Mouse (Mus musculus) lung, embryonic 14.5 days (tissue): ENCODE data around the gene Chaf1b. TPM values are rescaled to one million over a fixed set of nuclear protein-coding genes. Genes with fewer than 3 reads are reported as not detected.
A peak's percentile ranks its signal among the peaks of the same experiment; 100 is the strongest.

Experiments
- ATAC-seq: fragments of 200-750 bp; cut with Nextera tagmentation; 2 replicates; pipeline ENCODE4 v1.8.0; 2017; ENCODE audit warnings: mild to moderate bottlenecking, moderate TSS enrichment, moderate library complexity; ENCODE audit not compliant: insufficient read depth
- DNase-seq: peaks from one replicate; pipeline ENCODE4 v3.0.0-alpha.2; 2015
- H3K27ac ChIP-seq: fragments of 300-500 bp; sonication (generic); 2 replicates; pipeline ENCODE4 v1.5.1; 2014; ENCODE audit warnings: low read depth, mild to moderate bottlenecking, moderate library complexity
- H3K27me3 ChIP-seq: fragments of 300-500 bp; sonication (generic); 2 replicates; pipeline ENCODE4 v1.6.1; 2014; ENCODE audit warnings: low read length, control low read depth; ENCODE audit not compliant: insufficient read depth
- H3K36me3 ChIP-seq: fragments of 300-500 bp; sonication (generic); 2 replicates; pipeline ENCODE4 v1.6.1; 2014; ENCODE audit warnings: control low read depth; ENCODE audit not compliant: insufficient read depth
- H3K4me1 ChIP-seq: fragments of 300-500 bp; sonication (generic); 2 replicates; pipeline ENCODE4 v1.6.1; 2014; ENCODE audit warnings: antibody characterized with exemption, control low read depth; ENCODE audit not compliant: insufficient read depth
- H3K4me2 ChIP-seq: fragments of 300-500 bp; sonication (generic); 2 replicates; pipeline ENCODE4 v1.6.1; 2014; ENCODE audit warnings: mild to moderate bottlenecking
- H3K4me3 ChIP-seq: fragments of 300-500 bp; sonication (generic); 2 replicates; pipeline ENCODE4 v1.5.1; 2014; ENCODE audit warnings: low read depth, low read length
- H3K9ac ChIP-seq: fragments of 300-500 bp; sonication (generic); 2 replicates; pipeline ENCODE4 v1.6.1; 2014
- H3K9me3 ChIP-seq: fragments of 300-500 bp; sonication (generic); 2 replicates; pipeline ENCODE4 v1.6.1; 2016; ENCODE audit warnings: low read depth, low read length, control low read depth
- CTCF ChIP-seq: IDR thresholded peaks from 2 replicates; pipeline ENCODE4 v1.5.1; 2016; ENCODE audit warnings: antibody characterized with exemption, low read depth
- WGBS: fragments of 180-500 bp; shearing (Covaris S2); extraction: QIAGEN DNeasy Blood & Tissue Kit; methylation state at CpG from one replicate; pipeline ENCODE4 v1.1.7; 2014; 5-methylcytosine and 5-hydroxymethylcytosine counted together
- polyA plus RNA-seq: library from polyadenylated mRNA; unstranded; fragments of >200 nt; fragmentation: Nextera tagmentation; extraction: Ambion mirVana; gene quantifications from 2 replicates; pipeline ENCODE4 v1.2.1, GENCODE M21; 2014

The Chaf1b gene
- polyA plus RNA-seq, 1 experiment from 2014 or later = 99.6 TPM

- no peak overlapping the region for H3K4me2 ChIP-seq
- WGBS = 70% methylated on average over 6 of the region's 6 CpGs
- H3K36me3 ChIP-seq = peaks cover 45% of the 10 kb centered on the region
- no peaks in the 10 kb centered on the region for H3K4me1 ChIP-seq
- H3K9ac ChIP-seq = no peak overlapping the region
- DNase-seq = peak; percentile 59
- no peaks in the 10 kb centered on the region for H3K27me3 ChIP-seq
- TF ChIP-seq CTCF = no peak
- no peaks in the 10 kb centered on the region for H3K9me3 ChIP-seq
- H3K27ac ChIP-seq = no peak overlapping the region
- H3K4me3 ChIP-seq = no peak overlapping the region
- peak; percentile 48; the same call in 1 of the 2 replicates for ATAC-seq
Observed at GRCm38 (mm10) chr16:93877612-93878380, 5.9 kb upstream of the Chaf1b start.

GRCm38 (mm10) chr16:93884086-93884721 is 503 bp downstream of the Chaf1b start:
- H3K9me3 ChIP-seq = no peaks in the 10 kb centered on the region
- H3K27ac ChIP-seq = no peak overlapping the region
- peaks cover 28% of the 10 kb centered on the region for H3K36me3 ChIP-seq
- peaks cover 5% of the 10 kb centered on the region; the same call in 1 of the 2 replicates for H3K4me1 ChIP-seq
- DNase-seq = peak; percentile 54
- H3K9ac ChIP-seq = peak overlapping the region; percentile 69
- no peaks in the 10 kb centered on the region for H3K27me3 ChIP-seq
- peak overlapping the region; percentile 82 for H3K4me2 ChIP-seq
- no peak for TF ChIP-seq CTCF
- WGBS = under 1% methylated on average over 43 of the region's 43 CpGs
- H3K4me3 ChIP-seq = peak overlapping the region; percentile 84
- ATAC-seq = peak; percentile 62

DNA sequence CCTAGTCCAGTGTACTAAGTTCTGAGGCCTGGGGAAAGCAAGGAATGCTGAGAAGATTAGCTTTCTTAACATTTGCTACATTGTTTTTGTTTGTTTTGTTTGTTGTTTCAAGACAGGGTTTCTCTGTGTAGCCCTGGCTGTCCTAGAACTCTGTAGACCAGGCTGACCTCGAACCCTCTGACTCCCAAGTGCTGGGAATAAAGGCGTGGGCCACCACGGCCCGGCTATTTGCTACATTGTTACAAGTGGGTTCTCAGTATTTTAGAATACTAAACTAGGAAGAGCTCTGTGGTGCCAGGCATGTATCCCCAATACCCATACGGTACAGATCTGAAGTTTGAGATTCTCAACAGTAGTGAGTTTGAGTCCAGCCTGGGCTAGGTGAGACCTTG is 1.0 kb downstream of the Chaf1b start:
- Histone ChIP-seq H3K27ac (no peak overlapping the region), H3K36me3 (peaks cover 32% of the 10 kb centered on the region), H3K27me3 (no peaks in the 10 kb centered on the region), H3K4me2 (peak overlapping the region; percentile 82), H3K4me3 (peak overlapping the region; percentile 84), H3K4me1 (peaks cover 5% of the 10 kb centered on the region; the same call in 1 of the 2 replicates), H3K9ac (peak overlapping the region; percentile 69), H3K9me3 (no peaks in the 10 kb centered on the region)
- no peak for TF ChIP-seq CTCF
- ATAC-seq (no peak), DNase-seq (no peak)
- 41% methylated on average over 5 of the region's 5 CpGs for WGBS

- ATAC-seq = no peak
- H3K9me3 ChIP-seq = no peaks in the 10 kb centered on the region
- peaks cover 70% of the 10 kb centered on the region for H3K36me3 ChIP-seq
Observed at GRCm38 (mm10) chr16:93888481-93888880, 4.8 kb downstream of the Chaf1b start.

GRCm38 (mm10) chr16:93890948-93891604 is 7.4 kb downstream of the Chaf1b start:
- H3K4me1 ChIP-seq = no peaks in the 10 kb centered on the region
- H3K27ac ChIP-seq = no peak overlapping the region
- H3K9me3 ChIP-seq = no peaks in the 10 kb centered on the region
- DNase-seq = no peak
- H3K27me3 ChIP-seq = no peaks in the 10 kb centered on the region
- H3K9ac ChIP-seq = no peak overlapping the region
- H3K36me3 ChIP-seq = peaks cover 92% of the 10 kb centered on the region
- no peak overlapping the region for H3K4me3 ChIP-seq
- no peak overlapping the region for H3K4me2 ChIP-seq
- TF ChIP-seq CTCF = no peak
- 83% methylated on average over 12 of the region's 12 CpGs for WGBS
- ATAC-seq = no peak

More at GRCm38 (mm10) chr16:93888481-93888880, 4.8 kb downstream of the Chaf1b start:
- 87% methylated on average over 6 of the region's 6 CpGs for WGBS
- TF ChIP-seq CTCF = no peak
- no peak for DNase-seq
- Histone ChIP-seq H3K4me1 (peaks cover 5% of the 10 kb centered on the region; the same call in 1 of the 2 replicates), H3K27me3 (no peaks in the 10 kb centered on the region), H3K9ac (no peak overlapping the region), H3K27ac (no peak overlapping the region), H3K4me2 (no peak overlapping the region), H3K4me3 (no peak overlapping the region)

DNA sequence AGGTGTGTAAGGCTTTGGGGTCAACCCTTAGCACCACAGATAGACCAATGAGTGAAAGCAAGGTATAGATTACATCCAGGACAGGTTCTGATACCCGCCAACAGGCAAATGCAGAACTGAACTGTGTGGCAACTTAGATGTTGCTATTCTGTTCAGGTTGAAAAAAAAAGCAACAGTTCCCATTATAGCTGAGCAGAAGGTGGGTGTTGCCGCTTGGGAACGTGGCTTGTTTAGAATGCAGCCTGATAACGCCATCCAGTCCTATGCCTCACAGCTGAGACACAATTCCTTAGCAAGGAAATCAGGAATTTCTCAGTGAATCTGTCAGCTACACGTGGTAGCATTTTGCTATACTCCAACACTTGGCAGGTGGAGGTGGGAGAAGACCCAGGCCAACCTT is 9.6 kb downstream of the Chaf1b start:
- Histone ChIP-seq H3K36me3 (peaks cover 70% of the 10 kb centered on the region), H3K9ac (no peak overlapping the region), H3K4me2 (no peak overlapping the region), H3K9me3 (no peaks in the 10 kb centered on the region), H3K4me3 (no peak overlapping the region), H3K27ac (no peak overlapping the region), H3K4me1 (no peaks in the 10 kb centered on the region), H3K27me3 (no peaks in the 10 kb centered on the region)
- DNase-seq (no peak), ATAC-seq (no peak)
- no peak for TF ChIP-seq CTCF
- WGBS = 82% methylated on average over 5 of the region's 5 CpGs

GRCm38 (mm10) chr16:93903027-93903426 is 19.3 kb downstream of the Chaf1b start:
- WGBS = 78% methylated on average over 6 of the region's 6 CpGs
- Histone ChIP-seq H3K9ac (no peak overlapping the region), H3K4me1 (no peaks in the 10 kb centered on the region), H3K4me3 (no peak overlapping the region), H3K36me3 (peaks cover 66% of the 10 kb centered on the region), H3K27me3 (no peaks in the 10 kb centered on the region), H3K9me3 (no peaks in the 10 kb centered on the region), H3K27ac (no peak overlapping the region), H3K4me2 (no peak overlapping the region)
- ATAC-seq (no peak), DNase-seq (no peak)
- TF ChIP-seq CTCF = peak; percentile 43
